Mouse (Mus musculus) heart, postnatal 25 days (tissue): ENCODE data around the gene AL732309.1. TPM values are rescaled to one million over a fixed set of nuclear protein-coding genes. Genes with fewer than 3 reads are reported as not detected.
A peak's percentile ranks its signal among the peaks of the same experiment; 100 is the strongest.

ENCODE experiments used
- DNase-seq: peaks from one replicate; pipeline ENCODE4 v3.0.0; 2022; ENCODE audit warnings: low spot score
- intact Hi-C: fragments of 180-260 bp; cut with DNase I; formaldehyde crosslinking; loops from one replicate; pipeline ENCODE4 v1.15.1; 2025
- total RNA-seq, 2 experiments: library from RNA; stranded (reverse); gene quantifications; 2 replicates each; pipeline ENCODE4 v1.2.3; 2021

AL732309.1 gene
- 1 to 10 TPM; 1.5 to 1.7 TPM for total RNA-seq

- no peak for DNase-seq
- intact Hi-C loops = no loop called here
These were observed at the start of gene AL732309.1 for GRCm38 (mm10) chr2:25246183-25247072. Gene AL732309.1 (minus strand): TSS chr2:25246863.

- no peak for DNase-seq
- intact Hi-C loops = loop anchor here (2.0 to 5.0 kb wide), 2 partner anchors 15 to 66 kb away; no protein-coding TSS in a partner anchor
These were observed 47.0 kb upstream of the AL732309.1 start for GRCm38 (mm10) chr2:25293706-25294105.

GRCm38 (mm10) chr2:25292856-25293255 lies 46.2 kb upstream of the AL732309.1 start:
- DNase-seq = peak; percentile 54
- intact Hi-C loops = loop anchor here (2.0 to 5.0 kb wide), 2 partner anchors 14 to 66 kb away; no protein-coding TSS in a partner anchor

GRCm38 (mm10) chr2:25292054-25292544 lies 45.4 kb upstream of the AL732309.1 start:
- no peak for DNase-seq
- intact Hi-C loops = loop anchor here (2.0 to 5.0 kb wide), 2 partner anchors 13 to 65 kb away; no protein-coding TSS in a partner anchor

- no peak for DNase-seq
- intact Hi-C loops = loop anchor here (2.0 to 5.0 kb wide), 2 partner anchors 13 to 64 kb away; no protein-coding TSS in a partner anchor
These were observed 44.8 kb upstream of the AL732309.1 start for GRCm38 (mm10) chr2:25291184-25292053.

- intact Hi-C loops = loop anchor here (5.0 kb wide), 1 partner anchor 63 kb away; no protein-coding TSS in a partner anchor
- DNase-seq = no peak
These were observed 44.1 kb upstream of the AL732309.1 start for GRCm38 (mm10) chr2:25290816-25291130.

- intact Hi-C loops = loop anchor here (5.0 kb wide), 1 partner anchor 63 kb away; no protein-coding TSS in a partner anchor
These were observed 43.6 kb upstream of the AL732309.1 start for GRCm38 (mm10) chr2:25290101-25290815.

GRCm38 (mm10) chr2:25289651-25290050 lies 43.0 kb upstream of the AL732309.1 start, which contains the start of gene Lrrc26:
Gene Lrrc26 (plus strand): TSS chr2:25289915.
- intact Hi-C loops = loop anchor here (5.0 kb wide), 1 partner anchor 62 kb away; no protein-coding TSS in a partner anchor
- no peak for DNase-seq

More at GRCm38 (mm10) chr2:25290101-25290815, 43.6 kb upstream of the AL732309.1 start:
- no peak for DNase-seq

- intact Hi-C loops = no loop called here
- no peak for DNase-seq
These were observed 42.2 kb upstream of the AL732309.1 start for GRCm38 (mm10) chr2:25288734-25289345.

GRCm38 (mm10) chr2:25287927-25288649 lies 41.4 kb upstream of the AL732309.1 start, which contains the start of gene Tmem210:
Gene Tmem210 (plus strand): TSS chr2:25288145.
- intact Hi-C loops = no loop called here
- no peak for DNase-seq

GRCm38 (mm10) chr2:25286837-25287636 lies 40.4 kb upstream of the AL732309.1 start:
- intact Hi-C loops = no loop called here

GRCm38 (mm10) chr2:25286314-25286713 lies 39.7 kb upstream of the AL732309.1 start:
- DNase-seq = no peak
- intact Hi-C loops = no loop called here

More at GRCm38 (mm10) chr2:25286837-25287636, 40.4 kb upstream of the AL732309.1 start:
- DNase-seq = no peak

GRCm38 (mm10) chr2:25285551-25285950 lies 38.9 kb upstream of the AL732309.1 start:
- intact Hi-C loops = no loop called here
- DNase-seq = no peak

GRCm38 (mm10) chr2:25278928-25279882 lies 32.5 kb upstream of the AL732309.1 start:
- intact Hi-C loops = loop anchor here (2.0 kb wide), 1 partner anchor 14 kb away; no protein-coding TSS in a partner anchor
- no peak for DNase-seq

- intact Hi-C loops = loop anchor here (5.0 kb wide), 1 partner anchor 59 kb away; the partner anchor contains the start of gene Man1b1
- DNase-seq = no peak
These were observed 26.3 kb upstream of the AL732309.1 start for GRCm38 (mm10) chr2:25273010-25273409.

- no peak for DNase-seq
- intact Hi-C loops = loop anchor here (5.0 kb wide), 1 partner anchor 60 kb away; the partner anchor contains the start of gene Man1b1
These were observed 25.9 kb upstream of the AL732309.1 start for GRCm38 (mm10) chr2:25272515-25272914.
